Mouse (Mus musculus) cerebellum, postnatal 4 days (tissue): ENCODE measurements at regions not wholly inside any gene's neighbourhood (a gene's known extent, or its start where the extent isn't known, plus 50 kb on each side); places are given as distances from the start of the nearest gene placed in this dataset.
A peak's percentile ranks its signal among the peaks of the same experiment; 100 is the strongest.

ENCODE experiments used
- DNase-seq, 2 experiments: peaks; one replicate each; pipeline ENCODE4 v3.0.0; 2022; ENCODE audit warnings: low spot score in 2 of 2, mixed read lengths in 1 of 2

DNA sequence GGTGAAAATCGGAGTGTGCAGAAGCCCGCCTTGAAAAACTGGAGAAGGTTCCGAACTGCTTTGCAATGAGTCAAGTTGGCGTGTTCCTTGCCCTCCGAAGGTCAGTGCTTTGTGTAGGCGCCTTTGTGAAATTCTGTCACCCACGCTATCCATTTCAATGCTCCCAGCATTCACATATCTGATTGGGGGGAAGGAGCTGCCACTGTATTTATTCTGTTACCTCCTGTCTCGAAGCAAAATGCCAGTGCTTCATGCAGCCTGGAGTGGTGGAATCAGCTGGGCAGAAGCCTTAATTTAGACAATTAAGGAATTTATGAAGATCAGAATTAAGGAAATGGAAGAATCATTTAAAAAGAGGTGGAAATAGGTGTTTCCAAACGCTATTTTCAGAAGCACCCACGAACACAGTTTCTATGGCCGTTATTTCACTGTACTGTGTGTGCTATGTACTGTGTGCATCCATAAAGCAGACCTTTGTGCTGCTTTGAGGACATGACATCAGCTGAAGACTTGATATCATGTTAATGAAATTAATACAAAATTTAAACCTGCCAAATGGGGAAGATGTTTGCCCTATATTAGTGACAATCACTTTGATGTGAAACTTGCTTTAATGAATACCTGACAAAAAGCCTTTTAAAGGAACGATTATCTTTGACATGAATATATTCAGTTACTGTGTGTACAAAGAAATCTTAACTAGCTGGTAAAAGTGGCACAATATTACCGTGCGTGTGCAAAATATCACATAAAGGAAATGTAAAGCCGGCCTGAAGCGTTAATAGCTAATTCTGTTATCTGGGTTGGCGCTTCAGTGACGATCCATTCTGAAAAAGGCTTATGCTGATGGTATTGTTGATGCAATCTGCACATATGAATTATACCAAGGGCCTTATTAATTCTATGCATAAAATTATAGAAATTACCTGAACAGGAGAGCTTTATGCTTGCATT is 72.9 kb upstream of the Gls start:
- DNase-seq, result no peak

DNA sequence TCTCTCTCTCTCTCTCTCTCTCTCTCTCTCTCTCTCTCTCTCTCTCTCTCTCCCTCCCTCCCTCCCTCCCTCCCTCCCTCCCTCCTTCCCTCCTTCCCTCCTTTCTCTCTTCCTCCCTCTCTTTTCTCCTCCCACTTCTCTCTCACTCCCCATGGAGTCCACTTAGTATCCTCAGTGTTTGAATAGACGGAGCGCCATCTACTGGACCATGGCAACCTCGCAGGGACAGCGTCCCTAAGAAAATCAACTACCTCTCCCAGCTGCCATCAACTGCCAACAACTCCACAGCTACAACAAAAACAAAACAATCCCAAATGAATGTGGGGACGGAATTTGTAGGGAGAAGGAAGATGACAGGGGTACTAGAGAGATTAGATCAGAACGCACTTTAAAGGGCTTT is 69.5 kb upstream of the Gls start:
- peak in 1 of 2 experiments; percentile 63 for DNase-seq

GRCm38 (mm10) chr1:52301266-52301665 is 68.2 kb upstream of the Gls start:
- DNase-seq, result peak in 1 of 2 experiments; percentile 25

GRCm38 (mm10) chr1:52299559-52299958 is 66.5 kb upstream of the Gls start:
- no peak for DNase-seq

DNA sequence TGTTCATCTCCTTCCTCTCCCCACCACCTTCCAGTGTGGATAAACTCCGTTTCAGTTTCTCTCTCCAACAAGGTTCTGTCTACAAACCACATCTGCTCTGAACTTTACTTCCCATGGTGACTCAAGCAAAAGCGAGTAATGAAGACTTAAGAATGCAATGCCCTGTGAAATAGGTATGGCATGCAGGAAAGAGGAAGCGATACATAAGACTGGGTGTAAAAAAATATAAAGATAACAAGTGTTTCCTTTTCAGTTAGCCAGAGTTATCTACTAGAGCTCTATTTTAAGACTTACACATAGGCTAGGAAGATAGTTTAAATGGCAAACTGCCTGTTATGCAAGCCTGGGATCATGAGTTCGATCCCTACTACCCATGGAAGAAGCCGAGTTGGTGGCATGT is 65.3 kb upstream of the Gls start:
- DNase-seq, result no peak

DNA sequence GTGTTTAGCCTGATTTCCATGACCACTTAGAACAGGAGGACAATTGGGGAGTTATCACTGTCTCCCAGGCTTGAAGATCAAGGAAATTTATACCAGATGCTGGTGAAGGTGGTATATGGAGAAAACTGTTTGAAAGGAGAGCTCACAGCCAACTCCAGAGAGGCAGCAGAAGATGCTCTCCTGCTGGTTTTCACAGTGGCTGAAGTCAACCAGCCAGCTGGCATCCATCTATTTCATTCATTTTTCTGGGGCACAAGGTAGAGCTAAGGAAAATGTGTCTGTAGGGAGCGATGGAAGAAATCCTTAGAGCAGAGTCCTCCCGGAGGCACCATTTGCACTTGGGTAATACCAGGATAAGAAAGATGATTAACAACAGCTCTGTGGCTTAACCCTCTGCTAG is 63.1 kb upstream of the Gls start:
- no peak for DNase-seq

DNA sequence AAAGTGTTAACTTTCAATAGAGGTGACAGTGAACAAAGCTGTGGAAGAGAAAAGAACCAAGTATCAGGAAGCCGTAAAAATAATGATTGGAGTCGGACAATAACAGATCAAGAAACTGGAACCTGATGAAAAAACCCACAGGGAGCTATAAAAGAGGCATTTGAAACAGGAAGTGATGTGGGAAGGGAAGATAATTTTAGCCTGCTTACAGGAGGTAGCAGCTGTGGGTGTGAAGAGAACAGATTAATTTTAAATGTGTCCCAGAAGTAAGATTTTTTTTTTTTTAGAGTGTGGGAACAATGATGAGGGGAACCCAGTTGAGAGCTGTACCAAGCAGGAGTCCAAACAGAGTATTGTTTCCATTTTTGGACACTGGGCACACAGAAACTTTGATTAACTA is 61.5 kb upstream of the Gls start:
- DNase-seq, result no peak

GRCm38 (mm10) chr1:52293393-52294099 is 60.5 kb upstream of the Gls start:
- no peak for DNase-seq
